Mouse (Mus musculus): ENCODE data around the gene Smyd2. TPM values are rescaled to one million over a fixed set of nuclear protein-coding genes. Genes with fewer than 3 reads are reported as not detected.

Gene Smyd2
- total and polyA plus RNA-seq, 3 experiments, result 81.5 to 117 (median 99.2) TPM

DNA sequence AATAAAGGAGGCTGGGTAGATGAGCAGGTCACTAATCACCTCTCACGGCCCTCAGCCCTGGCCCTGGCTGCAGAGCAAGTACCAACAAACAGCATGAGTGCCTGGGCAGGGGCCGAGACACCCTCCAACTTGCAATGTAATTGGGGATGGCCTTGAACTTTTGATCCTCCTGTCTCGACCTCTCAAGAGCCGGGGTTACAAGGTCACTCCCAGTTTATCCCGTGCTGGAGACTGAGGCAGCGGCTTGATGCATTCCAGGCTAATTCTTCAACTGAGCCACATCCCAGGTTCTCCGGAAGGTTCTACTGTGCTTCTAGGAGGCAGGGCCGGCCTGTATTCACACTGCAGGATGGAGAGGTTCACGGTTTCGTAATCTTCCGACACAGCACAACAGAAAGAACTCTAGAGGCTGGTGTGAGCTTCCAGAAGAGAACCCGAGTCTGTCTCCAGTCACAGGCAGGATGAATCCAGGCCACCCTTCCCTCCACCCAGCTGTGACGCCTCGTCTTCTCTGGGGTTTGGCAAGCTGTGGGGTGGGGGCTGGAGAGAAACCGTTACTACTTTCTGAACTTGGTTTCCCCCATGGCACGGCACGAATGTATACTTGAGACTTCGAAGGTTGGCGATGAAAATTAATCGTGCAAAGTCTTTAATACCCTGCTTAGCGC lies 8.9 kb downstream of the Smyd2 start:
- H3K9ac ChIP-seq (ENCODE audit: low read depth, low read length), result no peak overlapping the region
- no peak overlapping the region for H3K27ac ChIP-seq

DNA sequence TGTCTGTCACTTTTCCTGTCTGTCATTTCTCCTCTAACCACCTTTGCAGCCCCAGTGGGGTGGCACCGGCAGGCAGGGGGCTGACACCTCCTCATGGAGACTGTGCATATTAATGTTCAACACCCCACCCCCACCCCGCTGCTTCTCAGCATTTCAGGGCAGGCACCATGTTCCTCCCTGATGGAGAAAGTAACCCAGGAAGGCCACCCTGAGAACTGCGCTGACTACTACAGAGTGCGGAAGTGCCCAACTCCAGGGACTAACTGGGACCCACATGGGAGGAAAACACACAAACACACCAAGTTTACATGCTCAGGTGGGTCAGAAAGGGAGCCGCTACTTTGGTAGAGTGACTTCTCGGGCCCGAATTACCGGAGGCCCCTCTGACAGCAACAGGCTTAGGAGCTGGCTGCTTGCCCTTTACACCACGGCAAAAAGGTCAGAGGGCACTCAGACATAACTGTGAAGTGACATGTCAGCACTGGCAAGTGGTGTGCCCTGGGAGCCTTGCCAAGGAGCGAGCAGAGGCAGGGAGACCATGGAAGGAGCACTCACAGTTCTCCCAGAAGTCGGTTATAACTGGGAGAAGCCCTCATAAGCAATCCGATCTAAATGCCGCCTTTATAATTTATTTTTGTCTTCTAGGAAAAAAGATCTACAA lies 11.3 kb downstream of the Smyd2 start:
- Histone ChIP-seq H3K79me2 (replicated peaks; ENCODE audit: control insufficient read depth, insufficient read depth, low read length) (no peaks in the 10 kb centered on the region), H3K9ac (ENCODE audit: low read depth, low read length) (no peak overlapping the region), H3K27me3 (ENCODE audit: control insufficient read depth, insufficient read depth, low read length) (no peaks in the 10 kb centered on the region), H3K27ac (no peak overlapping the region; the same call in 1 of the 2 replicates), H3K4me1 (ENCODE audit: control insufficient read depth, insufficient read depth, low read length) (peaks cover 3% of the 10 kb centered on the region), H3K36me3 (ENCODE audit: control insufficient read depth, insufficient read depth, low read length) (no peaks in the 10 kb centered on the region), H3K4me3 (no peak overlapping the region)
- TF ChIP-seq POLR2A (IDR thresholded peaks at IDR 0.05; ENCODE audit: insufficient read depth, low read depth, low read length) (no peak), EP300 (IDR thresholded peaks at IDR 0.05; ENCODE audit: insufficient read depth, low read depth, low read length) (0 out of 2 replicates have a peak, but pooled peaks have one; percentile 24), CTCF (IDR thresholded peaks at IDR 0.05) (no peak)
- 45% methylated on average over 13 of the region's 13 CpGs for WGBS
- intact Hi-C loops (cut with DNase I), result no loop called here
- DNase-seq, result peak; percentile 58 to 71

More for the DNA sequence above, 8.9 kb downstream of the Smyd2 start:
- H3K79me2 ChIP-seq (replicated peaks; ENCODE audit: control insufficient read depth, insufficient read depth, low read length), result no peaks in the 10 kb centered on the region
- no peak for DNase-seq
- intact Hi-C loops (cut with DNase I), result no loop called here
- H3K4me1 ChIP-seq (ENCODE audit: control insufficient read depth, insufficient read depth, low read length), result peaks cover 3% of the 10 kb centered on the region
- no peaks in the 10 kb centered on the region for H3K27me3 ChIP-seq (ENCODE audit: control insufficient read depth, insufficient read depth, low read length)
- 85% methylated on average over 21 of the region's 21 CpGs for WGBS
- H3K36me3 ChIP-seq (ENCODE audit: control insufficient read depth, insufficient read depth, low read length), result no peaks in the 10 kb centered on the region
- H3K4me3 ChIP-seq, result no peak overlapping the region
- TF ChIP-seq POLR2A (IDR thresholded peaks at IDR 0.05; ENCODE audit: insufficient read depth, low read depth, low read length) (no peak), EP300 (IDR thresholded peaks at IDR 0.05; ENCODE audit: insufficient read depth, low read depth, low read length) (no peak), CTCF (IDR thresholded peaks at IDR 0.05) (no peak)

DNA sequence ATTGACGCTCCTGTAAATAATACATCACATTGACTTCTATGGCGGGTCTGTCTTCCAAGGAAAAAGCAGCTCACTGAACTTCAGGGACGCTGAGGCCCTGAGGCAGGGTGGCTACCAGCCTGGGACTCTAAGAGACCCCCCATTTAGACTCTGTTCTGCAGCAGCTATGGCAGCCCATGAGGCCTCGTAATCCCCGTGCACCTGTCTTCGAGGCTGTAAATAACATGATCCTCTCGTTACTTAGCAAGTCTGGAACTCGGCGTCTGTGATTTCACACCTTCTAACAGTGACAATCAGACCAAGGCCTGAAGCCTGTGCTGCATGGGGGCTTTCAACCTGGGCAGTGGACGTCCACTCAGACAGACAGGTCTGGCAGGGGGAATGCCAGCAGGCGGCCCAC lies 19.0 kb downstream of the Smyd2 start:
- Histone ChIP-seq H3K4me1 (ENCODE audit: control insufficient read depth, insufficient read depth, low read length) (no peaks in the 10 kb centered on the region), H3K27ac (no peak overlapping the region), H3K27me3 (ENCODE audit: control insufficient read depth, insufficient read depth, low read length) (no peaks in the 10 kb centered on the region)

DNA sequence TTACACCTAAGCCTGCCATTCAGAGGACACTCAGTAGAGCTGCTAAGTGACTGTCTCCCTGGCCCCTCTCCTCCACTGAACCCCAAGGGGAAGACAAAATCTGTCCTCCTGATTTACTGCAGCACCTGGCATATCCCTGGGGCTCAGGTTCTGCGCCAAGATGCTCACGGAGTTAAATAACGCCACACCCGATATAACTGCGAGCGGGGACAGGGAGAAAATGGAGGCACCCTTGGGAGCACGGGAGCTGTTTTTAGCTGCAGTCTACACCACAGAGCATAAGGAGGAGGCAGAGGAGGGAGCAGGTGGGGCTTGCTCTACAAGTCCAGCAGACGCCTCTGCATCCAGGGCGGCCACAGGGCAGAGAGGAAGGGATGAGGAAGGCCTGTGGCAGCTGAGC lies 19.8 kb downstream of the Smyd2 start:
- WGBS, result 74% methylated on average over 9 of the region's 9 CpGs
- no peaks in the 10 kb centered on the region for H3K36me3 ChIP-seq (ENCODE audit: control insufficient read depth, insufficient read depth, low read length)

More for the DNA sequence above, 19.0 kb downstream of the Smyd2 start:
- intact Hi-C loops (cut with DNase I), result no loop called here
- Histone ChIP-seq H3K4me3 (no peak overlapping the region), H3K79me2 (replicated peaks; ENCODE audit: control insufficient read depth, insufficient read depth, low read length) (peaks cover 3% of the 10 kb centered on the region; the same call in 1 of the 2 replicates), H3K9ac (ENCODE audit: low read depth, low read length) (no peak overlapping the region), H3K36me3 (ENCODE audit: control insufficient read depth, insufficient read depth, low read length) (no peaks in the 10 kb centered on the region)
- no peak for DNase-seq
- 86% methylated on average over 11 of the region's 11 CpGs for WGBS
- no peak for TF ChIP-seq CTCF (IDR thresholded peaks at IDR 0.05)
- TF ChIP-seq POLR2A (IDR thresholded peaks at IDR 0.05; ENCODE audit: insufficient read depth, low read depth, low read length), result no peak
- TF ChIP-seq EP300 (IDR thresholded peaks at IDR 0.05; ENCODE audit: insufficient read depth, low read depth, low read length), result no peak

DNA sequence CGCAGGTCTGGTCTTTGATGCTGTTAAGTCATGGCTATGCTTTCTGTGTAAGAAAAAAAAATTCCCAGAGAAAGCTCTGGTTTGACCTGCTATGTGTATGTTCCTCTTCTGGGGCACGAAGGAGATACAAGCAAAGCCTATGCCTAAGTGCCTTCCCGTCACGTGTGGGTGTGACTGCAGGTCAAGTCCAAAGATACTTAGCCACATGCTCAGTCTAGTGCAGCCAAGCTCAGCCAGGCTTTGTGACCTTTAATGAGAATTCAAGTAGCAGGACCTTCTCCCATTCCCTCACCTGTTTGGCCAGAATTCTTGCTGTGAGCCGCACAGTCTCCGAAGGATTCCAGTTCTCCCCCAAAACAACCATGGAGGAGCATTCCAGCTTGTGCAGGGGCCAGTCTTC lies 22.6 kb downstream of the Smyd2 start:
- intact Hi-C loops (cut with DNase I), result no loop called here
- H3K9ac ChIP-seq (ENCODE audit: low read depth, low read length), result no peak overlapping the region

More for the DNA sequence above, 19.8 kb downstream of the Smyd2 start:
- TF ChIP-seq POLR2A (IDR thresholded peaks at IDR 0.05; ENCODE audit: insufficient read depth, low read depth, low read length) (no peak), EP300 (IDR thresholded peaks at IDR 0.05; ENCODE audit: insufficient read depth, low read depth, low read length) (no peak)
- no peaks in the 10 kb centered on the region for H3K4me1 ChIP-seq (ENCODE audit: control insufficient read depth, insufficient read depth, low read length)
- H3K4me3 ChIP-seq, result no peak overlapping the region
- H3K27ac ChIP-seq, result no peak overlapping the region
- H3K9ac ChIP-seq (ENCODE audit: low read depth, low read length), result no peak overlapping the region
- peaks cover 3% of the 10 kb centered on the region; the same call in 1 of the 2 replicates for H3K79me2 ChIP-seq (replicated peaks; ENCODE audit: control insufficient read depth, insufficient read depth, low read length)
- no peaks in the 10 kb centered on the region for H3K27me3 ChIP-seq (ENCODE audit: control insufficient read depth, insufficient read depth, low read length)
- intact Hi-C loops (cut with DNase I), result no loop called here
- DNase-seq, result no peak

DNA sequence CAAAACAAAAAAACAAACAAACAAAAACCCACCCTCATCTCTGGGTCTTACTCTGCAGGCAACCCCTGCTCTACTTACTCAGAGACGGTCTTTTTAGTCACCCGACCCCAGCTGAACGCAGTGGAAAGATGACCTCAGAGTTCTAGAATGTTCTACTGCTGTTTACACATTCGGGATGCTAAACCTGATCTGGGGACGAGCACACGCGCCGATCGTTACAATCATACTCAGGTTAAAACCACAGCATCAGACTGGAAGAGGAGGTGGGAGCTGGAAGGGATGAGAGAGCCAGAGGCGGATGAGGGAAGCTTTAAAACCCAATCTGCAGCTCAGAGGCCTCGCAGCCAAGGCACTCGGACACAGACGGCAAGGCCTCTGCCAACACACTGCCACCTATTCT lies 23.5 kb downstream of the Smyd2 start:
- TF ChIP-seq POLR2A (IDR thresholded peaks at IDR 0.05; ENCODE audit: insufficient read depth, low read depth, low read length) (no peak), CTCF (IDR thresholded peaks at IDR 0.05) (no peak), EP300 (IDR thresholded peaks at IDR 0.05; ENCODE audit: insufficient read depth, low read depth, low read length) (no peak)
- Histone ChIP-seq H3K4me3 (no peak overlapping the region), H3K9ac (ENCODE audit: low read depth, low read length) (no peak overlapping the region), H3K4me1 (ENCODE audit: control insufficient read depth, insufficient read depth, low read length) (no peaks in the 10 kb centered on the region), H3K79me2 (replicated peaks; ENCODE audit: control insufficient read depth, insufficient read depth, low read length) (peaks cover 3% of the 10 kb centered on the region; the same call in 1 of the 2 replicates), H3K27ac (peak overlapping the region; percentile 21; the same call in 1 of the 2 replicates), H3K36me3 (ENCODE audit: control insufficient read depth, insufficient read depth, low read length) (no peaks in the 10 kb centered on the region), H3K27me3 (ENCODE audit: control insufficient read depth, insufficient read depth, low read length) (no peaks in the 10 kb centered on the region)
- DNase-seq, result no peak
- 58% methylated on average over 13 of the region's 13 CpGs for WGBS
- intact Hi-C loops (cut with DNase I), result no loop called here

More for the DNA sequence above, 22.6 kb downstream of the Smyd2 start:
- Histone ChIP-seq H3K36me3 (ENCODE audit: control insufficient read depth, insufficient read depth, low read length) (no peaks in the 10 kb centered on the region), H3K79me2 (replicated peaks; ENCODE audit: control insufficient read depth, insufficient read depth, low read length) (peaks cover 3% of the 10 kb centered on the region; the same call in 1 of the 2 replicates), H3K4me1 (ENCODE audit: control insufficient read depth, insufficient read depth, low read length) (no peaks in the 10 kb centered on the region), H3K27ac (peak overlapping the region; percentile 21; the same call in 1 of the 2 replicates), H3K4me3 (no peak overlapping the region), H3K27me3 (ENCODE audit: control insufficient read depth, insufficient read depth, low read length) (no peaks in the 10 kb centered on the region)
- TF ChIP-seq CTCF (IDR thresholded peaks at IDR 0.05) (no peak), EP300 (IDR thresholded peaks at IDR 0.05; ENCODE audit: insufficient read depth, low read depth, low read length) (peak; percentile 92)
- WGBS, result 73% methylated on average over 6 of the region's 6 CpGs
- no peak for DNase-seq

All from heart, adult 2 months (tissue).